Mouse (Mus musculus) stomach, embryonic 16.5 days (tissue): ENCODE results near the gene Nadk. TPM values are rescaled to one million over a fixed set of nuclear protein-coding genes. Genes with fewer than 3 reads are reported as not detected.

ENCODE experiments used
- polyA plus RNA-seq: library from polyadenylated mRNA; unstranded; fragments of >200 nt; fragmentation: Nextera tagmentation; extraction: Ambion mirVana; gene quantifications from 2 replicates; pipeline ENCODE4 v1.2.1, GENCODE M21; 2015

The Nadk gene
- polyA plus RNA-seq, 1 experiment from 2014 or later: 85.5 TPM

Other genes with a start within 250 kb of the Nadk start
- gene Prkcz, start 201.0 kb upstream of the Nadk start, polyA plus RNA-seq: 16.7 and 16.8 TPM in 2 replicates
- 0.23 TPM in 1 of 2 replicates, not detected in the other for gene Gabrd, start 164.3 kb upstream of the Nadk start, polyA plus RNA-seq
- gene Cfap74, start 153.2 kb upstream of the Nadk start, polyA plus RNA-seq: 2.1 and 2.8 TPM in 2 replicates
- 2.6 TPM in 1 of 2 replicates, not detected in the other for gene Tmem52, start 93.3 kb upstream of the Nadk start, polyA plus RNA-seq
- gene Gnb1, start 71.0 kb upstream of the Nadk start, polyA plus RNA-seq: 312 and 332 TPM in 2 replicates
- 6.3 and 6.8 TPM in 2 replicates for gene Slc35e2, start 39.0 kb downstream of the Nadk start, polyA plus RNA-seq
- 50.8 and 55.7 TPM in 2 replicates for gene Cdk11b, start 62.5 kb downstream of the Nadk start, polyA plus RNA-seq
- not detected in 2 replicates for gene Gm10563, start 83.0 kb downstream of the Nadk start, polyA plus RNA-seq
- 53.8 and 59.8 TPM in 2 replicates for gene Mmp23, start 91.0 kb downstream of the Nadk start, polyA plus RNA-seq
- 23.3 and 23.8 TPM in 2 replicates for gene Mib2, start 106.8 kb downstream of the Nadk start, polyA plus RNA-seq
- 2.5 and 2.8 TPM in 2 replicates for gene Fndc10, start 132.0 kb downstream of the Nadk start, polyA plus RNA-seq
- 132 and 136 TPM in 2 replicates for gene Ssu72, start 142.4 kb downstream of the Nadk start, polyA plus RNA-seq
- 0.46 and 0.47 TPM in 2 replicates for gene Tmem240, start 172.4 kb downstream of the Nadk start, polyA plus RNA-seq
- 99.0 and 101 TPM in 2 replicates for gene Atad3a, start 198.7 kb downstream of the Nadk start, polyA plus RNA-seq
- 34.0 and 34.4 TPM in 2 replicates for gene Vwa1, start 212.3 kb downstream of the Nadk start, polyA plus RNA-seq
- gene Tmem88b, start 223.5 kb downstream of the Nadk start, polyA plus RNA-seq: 0.35 and 0.43 TPM in 2 replicates
- gene Ankrd65, start 228.1 kb downstream of the Nadk start, polyA plus RNA-seq: 0.31 and 0.35 TPM in 2 replicates
- 191 and 199 TPM in 2 replicates for gene Mrpl20, start 240.5 kb downstream of the Nadk start, polyA plus RNA-seq